Mouse (Mus musculus) erythroid progenitor cell, adult 5-6 weeks (primary cell): ENCODE measurements around the gene Rgs4. TPM values are rescaled to one million over a fixed set of nuclear protein-coding genes. Genes with fewer than 3 reads are reported as not detected.

Experiments
- ATAC-seq: replicated peaks from 2 replicates; pipeline ENCODE4 v1.8.0; 2016; ENCODE audit warnings: moderate number of reproducible peaks, mild to moderate bottlenecking, moderate TSS enrichment, inconsistent platforms; ENCODE audit not compliant: poor library complexity, low FRiP score, severe bottlenecking
- total RNA-seq, 2 experiments: library from RNA; stranded (forward) in 1 of 2; stranded (reverse) in 1 of 2; fragments of 150-400 nt in 1 of 2; fragments of 186-747, 209-891 nt in 1 of 2; gene quantifications; 2 replicates each; pipeline versions ENCODE4 v1.2.3 to v1.2.4; 2015 to 2017; ENCODE audit warnings: low replicate concordance in 2 of 2

The Rgs4 gene
- total RNA-seq (2015; ENCODE audit: low replicate concordance) (not detected in 2 replicates), total RNA-seq (2017; ENCODE audit: low replicate concordance) (not detected in 2 replicates)

- no peak for ATAC-seq
These were observed at the start of gene Rgs4 for GRCm38 (mm10) chr1:169747473-169747872. TSS of gene Rgs4 (minus strand) at chr1:169747642.

DNA sequence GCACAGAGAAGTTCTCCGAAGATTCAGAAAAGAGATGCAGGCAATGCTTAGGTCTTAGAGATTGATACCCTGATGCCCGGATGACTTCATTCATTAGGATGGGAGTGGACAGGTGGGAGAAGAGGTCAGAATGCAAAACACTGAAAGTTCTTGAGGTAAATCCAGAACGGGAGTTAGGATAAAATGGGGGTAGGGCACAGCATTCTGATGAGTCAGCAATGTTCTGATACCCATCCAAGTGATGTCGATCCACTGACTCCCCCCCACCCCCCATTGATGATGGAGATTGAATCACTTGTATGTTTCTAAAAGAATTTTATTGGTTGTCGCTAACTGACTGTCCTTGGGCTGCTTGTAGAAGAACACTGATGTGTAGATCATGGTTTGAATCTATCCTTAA is 45.0 kb upstream of the Rgs4 start:
- ATAC-seq, result no peak

DNA sequence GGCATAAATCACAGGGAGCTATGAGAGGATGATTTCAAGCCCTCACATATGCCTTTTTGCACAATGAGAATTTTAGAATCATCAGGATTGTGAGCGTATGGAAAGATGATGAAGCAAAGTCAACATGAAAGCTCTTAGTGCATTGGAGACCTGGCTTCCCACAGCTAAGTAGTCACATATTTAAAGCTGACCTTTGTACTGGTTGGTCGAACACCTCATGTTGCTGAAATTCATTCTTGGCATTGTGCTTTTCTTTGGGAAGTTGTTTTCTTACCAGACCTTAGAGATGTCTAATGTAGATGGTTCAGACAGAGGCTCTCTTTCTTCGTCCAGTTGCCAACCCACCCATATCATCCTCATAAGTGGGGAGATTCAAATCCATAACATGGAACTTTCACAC is 38.5 kb upstream of the Rgs4 start:
- ATAC-seq, result no peak

DNA sequence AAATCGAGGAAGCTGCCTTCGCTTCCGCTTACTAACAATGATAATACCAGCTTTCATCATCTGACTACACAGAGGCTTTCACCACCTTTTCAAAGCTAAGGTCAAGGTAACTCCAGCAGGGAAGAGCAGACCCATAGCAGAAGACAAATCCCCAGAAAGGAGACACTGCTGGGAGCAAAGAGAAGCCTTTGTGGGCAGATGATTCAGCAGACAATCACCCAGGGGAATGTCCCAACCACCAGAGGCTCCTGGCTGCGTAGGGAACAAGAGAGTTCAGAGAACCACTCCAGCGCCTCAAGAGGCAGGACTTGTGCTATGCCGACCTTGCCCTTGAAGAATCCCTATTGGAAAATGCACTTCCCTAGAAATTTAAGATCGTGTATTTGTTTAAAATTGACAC is 29.1 kb upstream of the Rgs4 start:
- ATAC-seq, result no peak

GRCm38 (mm10) chr1:169764619-169764955 is 17.1 kb upstream of the Rgs4 start:
- no peak for ATAC-seq

DNA sequence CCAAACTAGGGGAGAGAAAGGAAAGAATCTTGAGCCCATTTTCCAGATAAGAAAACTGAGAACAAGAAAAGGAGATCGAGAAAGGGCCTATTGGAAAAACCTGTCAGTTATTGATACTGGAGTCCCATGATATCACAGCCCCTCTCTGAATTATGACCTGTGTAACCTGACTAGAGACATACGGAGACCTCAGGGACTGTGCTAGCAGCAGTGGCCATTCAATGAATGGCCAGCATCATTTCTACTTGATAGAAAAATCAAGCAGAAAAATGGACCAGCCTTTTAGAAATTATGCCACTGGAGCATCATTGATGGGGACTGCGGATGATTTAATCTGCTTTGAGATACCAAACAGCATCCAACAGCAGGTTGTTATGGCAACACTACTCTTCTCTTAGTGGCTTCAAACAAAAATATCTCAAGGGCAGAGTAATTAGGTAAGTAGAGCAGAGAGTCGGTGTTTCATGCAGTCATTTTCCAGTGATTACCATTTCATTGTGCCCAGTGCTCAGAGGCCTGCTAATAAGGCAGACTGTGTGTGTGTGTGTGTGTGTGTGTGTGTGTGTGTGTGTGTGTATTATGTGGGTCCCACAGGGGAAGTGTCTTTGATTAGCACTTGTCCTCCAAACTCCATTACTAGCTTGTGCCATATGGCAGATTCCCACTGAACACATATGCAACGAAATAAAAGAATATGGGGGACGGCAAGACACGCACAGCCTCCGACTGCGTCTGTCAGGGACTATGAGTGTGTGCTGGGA is 16.6 kb upstream of the Rgs4 start:
- ATAC-seq, result no peak

GRCm38 (mm10) chr1:169762524-169762923 is 15.1 kb upstream of the Rgs4 start:
- no peak for ATAC-seq

- no peak for ATAC-seq
These were observed 9.1 kb upstream of the Rgs4 start for GRCm38 (mm10) chr1:169756532-169756931.

DNA sequence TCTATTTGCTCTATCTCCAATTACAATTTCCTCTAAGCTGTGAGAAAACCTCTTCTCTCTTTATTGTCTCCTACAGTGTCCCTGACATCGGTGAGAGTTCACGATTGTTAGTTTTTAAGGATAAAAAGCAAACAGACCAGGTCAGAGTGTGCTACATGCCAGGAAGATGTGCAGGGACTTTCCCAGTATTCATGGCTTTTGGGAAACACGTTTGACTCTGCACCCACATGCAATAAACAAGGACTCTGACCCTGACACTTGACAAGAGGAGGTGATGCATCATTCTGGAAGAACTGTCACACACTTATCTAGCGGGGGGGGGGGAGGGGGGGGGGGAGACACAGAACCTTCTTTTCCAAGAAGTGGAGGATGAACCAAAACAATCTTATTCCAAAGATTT is 5.0 kb upstream of the Rgs4 start:
- ATAC-seq, result no peak

- ATAC-seq, result no peak
These were observed 997 bp upstream of the Rgs4 start for GRCm38 (mm10) chr1:169748439-169748838.

DNA sequence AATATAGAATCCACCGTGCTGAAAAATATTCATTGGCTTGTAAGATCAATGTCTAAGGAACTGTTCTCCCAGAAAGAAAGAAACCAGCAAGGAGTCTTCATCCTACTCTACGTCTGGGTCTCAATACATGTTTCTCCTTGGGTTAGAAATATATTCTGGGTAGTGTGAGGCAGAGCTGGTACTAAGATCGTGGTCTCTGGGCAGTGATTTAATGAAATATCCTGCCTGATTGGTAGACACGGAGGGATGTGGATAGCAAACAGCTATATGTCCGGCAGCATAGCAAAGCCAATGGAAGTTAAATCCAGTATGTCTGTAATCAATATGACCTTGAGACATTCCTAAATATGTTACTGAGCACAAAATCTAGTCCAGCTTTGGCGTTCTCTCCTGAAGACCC is 460 bp upstream of the Rgs4 start:
- no peak for ATAC-seq

DNA sequence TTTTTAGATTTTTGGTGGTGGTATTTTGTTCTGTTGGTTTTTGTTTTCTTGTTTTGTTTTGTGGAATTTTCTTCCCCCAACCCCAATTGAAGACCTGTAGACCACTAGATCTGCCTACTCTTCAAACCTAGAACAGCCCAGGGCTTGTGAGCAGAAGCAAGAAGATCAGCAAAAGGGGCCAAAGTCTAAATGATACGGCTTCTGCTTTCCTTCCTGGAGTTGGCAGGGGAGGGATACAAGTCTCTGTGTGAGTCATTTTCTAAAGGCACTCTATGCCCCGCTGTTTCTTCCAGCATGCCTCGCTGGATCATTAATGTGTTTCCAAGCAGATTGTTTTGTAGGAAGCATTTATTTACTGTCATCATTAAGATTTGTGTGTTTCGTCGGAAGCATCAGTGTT is 6.3 kb downstream of the Rgs4 start:
- ATAC-seq, result no peak

- no peak for ATAC-seq
These were observed 10.2 kb downstream of the Rgs4 start for GRCm38 (mm10) chr1:169737231-169737630.

- ATAC-seq, result no peak
These were observed 11.3 kb downstream of the Rgs4 start for GRCm38 (mm10) chr1:169736139-169736538.

- ATAC-seq, result no peak
These were observed 16.8 kb downstream of the Rgs4 start for GRCm38 (mm10) chr1:169730599-169731100.

DNA sequence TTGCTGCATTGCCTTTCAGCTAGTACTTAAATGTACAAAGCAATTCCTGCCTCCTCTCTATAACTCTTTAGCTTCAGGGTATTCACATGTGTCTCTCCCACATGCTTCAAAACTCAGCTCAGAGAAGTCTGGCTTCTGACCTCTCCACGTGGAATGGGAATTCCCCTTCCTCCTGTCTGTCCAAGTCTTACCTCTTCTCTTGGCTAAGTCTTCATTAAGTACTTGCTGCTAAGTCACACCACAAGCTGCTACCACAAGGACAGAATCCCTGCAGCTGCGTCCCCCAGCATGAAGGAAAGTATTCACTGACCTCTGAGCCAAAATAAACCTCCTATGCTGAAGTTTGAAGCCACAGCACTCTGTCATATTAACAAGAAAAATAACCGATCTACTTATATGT is 21.1 kb downstream of the Rgs4 start:
- ATAC-seq, result no peak

DNA sequence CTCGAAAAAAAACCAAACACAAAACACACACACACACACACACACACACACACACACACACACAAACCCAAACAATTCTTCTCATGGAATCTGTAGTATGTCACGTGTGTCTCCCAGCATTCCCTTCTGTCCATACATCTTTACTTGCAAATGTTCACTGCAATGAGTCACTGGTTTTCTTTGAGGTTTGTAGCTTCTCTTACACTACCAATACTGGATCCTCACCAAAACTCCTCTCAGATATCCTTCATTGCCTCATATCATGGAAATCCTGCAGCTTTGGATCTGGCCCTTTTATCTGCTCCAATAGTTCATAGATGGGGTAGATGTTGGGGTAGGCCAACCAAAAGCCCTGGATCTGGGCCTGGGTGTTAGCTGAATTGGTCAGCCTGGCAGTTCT is 25.6 kb downstream of the Rgs4 start:
- ATAC-seq, result no peak

DNA sequence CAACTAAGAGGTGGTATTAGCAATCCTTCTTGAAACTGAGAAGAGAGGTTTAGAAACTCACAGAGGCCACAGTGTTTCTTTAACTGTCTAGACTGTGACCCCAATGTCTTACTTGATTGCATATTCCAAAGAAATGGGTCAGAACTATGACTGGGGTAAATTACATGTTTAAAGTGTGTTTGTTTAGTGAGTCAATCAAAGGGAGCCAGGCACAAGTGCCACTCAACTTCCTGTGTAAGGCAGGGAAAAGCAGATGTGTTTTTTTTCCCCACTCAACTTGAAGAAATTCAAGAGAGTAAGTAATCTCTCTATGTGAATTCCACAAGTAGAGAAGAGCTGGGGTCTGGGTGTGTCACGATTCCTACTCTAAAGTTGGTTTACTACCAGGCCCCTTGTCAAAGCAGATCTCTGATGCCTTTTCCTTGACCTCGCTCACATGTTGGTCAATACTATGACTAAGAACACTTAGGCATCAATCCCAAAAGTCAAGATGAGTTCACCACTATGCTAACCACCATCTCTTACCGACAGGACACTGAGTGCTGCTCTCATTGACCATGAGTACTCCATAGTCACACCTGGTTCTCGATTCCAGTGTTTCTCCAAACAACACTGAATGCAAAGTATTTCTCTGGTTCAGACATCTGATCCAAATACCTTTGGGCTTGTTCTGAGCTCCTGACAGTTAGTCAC is 42.9 kb downstream of the Rgs4 start:
- ATAC-seq, result no peak

GRCm38 (mm10) chr1:169699184-169699583 is 48.3 kb downstream of the Rgs4 start:
- ATAC-seq, result no peak

DNA sequence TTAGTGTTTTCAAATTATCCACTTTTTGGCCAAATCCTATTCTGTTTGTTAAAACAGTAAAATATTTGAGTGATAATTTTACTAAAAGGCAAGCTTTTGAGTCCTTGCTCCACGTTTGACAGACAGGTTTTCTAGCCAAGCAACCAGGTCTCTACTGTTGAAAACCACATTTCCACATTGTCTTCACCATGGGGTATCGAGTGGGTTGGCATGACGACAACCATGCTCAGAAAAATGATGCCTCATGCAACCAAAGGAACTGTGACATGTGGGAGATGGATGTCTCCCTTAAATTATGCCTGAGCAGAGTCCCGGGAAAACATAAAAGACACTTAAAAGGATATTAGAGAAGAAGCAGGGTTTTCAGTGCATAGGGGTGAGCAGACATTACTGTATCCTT is 50.2 kb downstream of the Rgs4 start:
- ATAC-seq, result no peak

GRCm38 (mm10) chr1:169695356-169695755 is 52.1 kb downstream of the Rgs4 start:
- ATAC-seq, result no peak
